In genomic region chr4:40700216-40700615, GRCm38 (mm10) we compare ENCODE assay signal across 11 mouse cellular contexts. TPM values are rescaled to one million over a fixed set of nuclear protein-coding genes. Genes with fewer than 3 reads are reported as not detected.
DNase-seq lines count a peak whose midpoint lies in the region; TF ChIP-seq lines count a peak whose summit lies in the region.
"Had no signal": no experiment of that assay in that cellular context is flagged by ENCODE, and none has a peak within 500 bp of the region (broad histone marks: within the 10 kb centered on the region; RNA-seq: fewer than 3 reads in every experiment).

No protein-coding gene starts in this region.

- intact Hi-C loops in left cerebral cortex, postnatal 36 days (cut with DNase I): no loop called here

- 80% methylated on average over 8 of the region's 8 CpGs for WGBS in cerebellum, adult 2 months

- no peak for TF ChIP-seq POLR2A in cerebellum, adult 2 months (IDR thresholded peaks at IDR 0.05; ENCODE audit: borderline replicate concordance, insufficient read depth, low read length)

- H3K27me3 ChIP-seq in cerebellum, adult 2 months (ENCODE audit: control insufficient read depth, insufficient read depth, low read length): no peaks in the 10 kb centered on the region
- H3K27me3 ChIP-seq: limb, embryonic 13.5 days had no signal

- peak; percentile 93 for DNase-seq in 416B (ENCODE audit: low read depth)
- DNase-seq in fat pad, adult 2 months (ENCODE audit: extremely low read depth, low read depth, low spot score): peak; percentile 52
- peak; percentile 81 for DNase-seq in kidney, postnatal 14 days
- DNase-seq in lung, postnatal 10 days: peak; percentile 44
- DNase-seq in cerebellum, adult 2 months: no peak
- DNase-seq in cerebellum, adult 11-12 months: no peak
- no peak for DNase-seq in left cerebral cortex, postnatal 36 days (ENCODE audit: low spot score in 2 of 2)
- DNase-seq in retina, postnatal 1 day: no peak
- DNase-seq: thymus, postnatal 14 days had no signal

- no peak overlapping the region for H3K4me3 ChIP-seq in cerebellum, adult 2 months (replicated peaks; ENCODE audit: insufficient read depth, low read depth, low read length)
- H3K4me3 ChIP-seq: layer of hippocampus, adult 2 months; limb, embryonic 13.5 days had no signal

- no peak overlapping the region for H3K27ac ChIP-seq in cerebellum, adult 2 months (ENCODE audit: insufficient read depth, low read length)
- H3K27ac ChIP-seq: layer of hippocampus, adult 2 months; limb, embryonic 13.5 days had no signal

- H3K4me1 ChIP-seq in cerebellum, adult 2 months (ENCODE audit: control insufficient read depth, insufficient read depth, low read length): peaks cover 8% of the 10 kb centered on the region

- no peak for TF ChIP-seq CTCF in cerebellum, adult 2 months (IDR thresholded peaks at IDR 0.05; ENCODE audit: borderline replicate concordance, insufficient read depth, low read depth, low read length)

RNA-seq across cellular contexts. Expression of gene Aptx, which starts 2.8 kb away (rescaled TPM):
- 20.8 and 24.1 TPM in 2 replicates for polyA plus RNA-seq in cerebellum, adult 2 months (2012; rRNA removed)
- total RNA-seq in left cerebral cortex, postnatal 36 days (2021): 10 to 100 TPM; 28.1 to 29.8 TPM

RNA-seq across cellular contexts. Expression of gene Dnaja1, which starts 21.7 kb away (rescaled TPM):
- polyA plus RNA-seq in cerebellum, adult 2 months (2012; rRNA removed): 83.7 and 93.0 TPM in 2 replicates
- 100 to 1,000 TPM; 267 to 314 TPM for total RNA-seq in left cerebral cortex, postnatal 36 days (2021)

RNA-seq across cellular contexts. Expression of gene Smu1, which starts 57.5 kb away (rescaled TPM):
- 57.0 and 57.8 TPM in 2 replicates for polyA plus RNA-seq in cerebellum, adult 2 months (2012; rRNA removed)
- 10 to 100 TPM; 48.2 TPM for total RNA-seq in left cerebral cortex, postnatal 36 days (2021)

Comparison
In these comparisons a context has a peak if more than half of its experiments do, and no peak if none do; other contexts are left out.
1. DNase-seq: peak in 416B (single experiment), fat pad, adult 2 months (single experiment), kidney, postnatal 14 days (single experiment) and lung, postnatal 10 days (single experiment); none in cerebellum, adult 2 months (0 of 2), cerebellum, adult 11-12 months (single experiment), left cerebral cortex, postnatal 36 days (0 of 2) and retina, postnatal 1 day (single experiment).